Comparison of ENCODE assay signal across 26 mouse cellular contexts in genomic region chr16:44637100-44637499, GRCm38 (mm10).
"Had no signal": no experiment of that assay in that cellular context is flagged by ENCODE, and none has a peak within 500 bp of the region (broad histone marks: within the 10 kb centered on the region; RNA-seq: fewer than 3 reads in every experiment).

No protein-coding gene starts in this region.

- H3K27ac ChIP-seq: gastrocnemius, adult 2 months; heart, embryonic 10.5 days; hindbrain, embryonic 13.5 days; hindbrain, embryonic 15.5 days; hindbrain, postnatal 0 days; kidney, embryonic 15.5 days; kidney, postnatal 0 days; limb, embryonic 12.5 days; liver, embryonic 13.5 days had no signal

- H3K9me3 ChIP-seq: heart, embryonic 10.5 days; heart, embryonic 12.5 days; hindbrain, embryonic 13.5 days; hindbrain, embryonic 15.5 days; kidney, embryonic 15.5 days; limb, embryonic 12.5 days; liver, embryonic 13.5 days had no signal

- DNase-seq: gastrocnemius, adult 2 months; gastrocnemius, postnatal 10 days; gastrocnemius, postnatal 36 days; heart, adult 18-20 months; heart, postnatal 14 days; heart, postnatal 36 days; kidney, adult 11 months; kidney, adult 2 months; kidney, adult 9 months; kidney, postnatal 14 days; kidney, postnatal 36 days; layer of hippocampus, adult 9-11 months; layer of hippocampus, postnatal 36 days; left cerebral cortex, postnatal 4 days; liver; liver, embryonic 13.5 days had no signal

- H3K27me3 ChIP-seq: heart, embryonic 12.5 days; hindbrain, embryonic 13.5 days; hindbrain, embryonic 15.5 days; kidney, embryonic 15.5 days; limb, embryonic 12.5 days; liver, embryonic 13.5 days had no signal

- H3K9ac ChIP-seq: heart, embryonic 12.5 days; hindbrain, embryonic 13.5 days; hindbrain, embryonic 15.5 days; kidney, embryonic 15.5 days; limb, embryonic 12.5 days; liver, embryonic 13.5 days had no signal

- H3K4me2 ChIP-seq: heart, embryonic 12.5 days; hindbrain, embryonic 13.5 days; hindbrain, embryonic 15.5 days; kidney, embryonic 15.5 days; limb, embryonic 12.5 days; liver, embryonic 11.5 days; liver, embryonic 13.5 days had no signal

- ATAC-seq: hindbrain, postnatal 0 days; intestine, embryonic 16.5 days had no signal

- H3K36me3 ChIP-seq: heart, embryonic 10.5 days; heart, embryonic 12.5 days; hindbrain, embryonic 13.5 days; hindbrain, embryonic 15.5 days; kidney, embryonic 15.5 days; limb, embryonic 12.5 days; liver, embryonic 13.5 days had no signal

- H3K4me3 ChIP-seq: gastrocnemius, adult 2 months; heart, embryonic 10.5 days; heart, embryonic 12.5 days; hindbrain, embryonic 13.5 days; hindbrain, embryonic 15.5 days; kidney, embryonic 15.5 days; limb, embryonic 12.5 days; liver, embryonic 13.5 days had no signal

- H3K4me1 ChIP-seq: liver, embryonic 13.5 days had no signal
